Mouse (Mus musculus) heart, embryonic 15.5 days (tissue): ENCODE data around the gene Mindy1. TPM values are rescaled to one million over a fixed set of nuclear protein-coding genes. Genes with fewer than 3 reads are reported as not detected.

ENCODE experiments used
- ATAC-seq: fragments of 200-750 bp; cut with Nextera tagmentation; replicated peaks from 2 replicates; pipeline ENCODE4 v1.8.0; 2017; ENCODE audit warnings: low read depth, moderate TSS enrichment; ENCODE audit not compliant: insufficient number of reproducible peaks, insufficient read depth, low FRiP score
- H3K27ac ChIP-seq: fragments of 300-500 bp; sonication (generic); 2 replicates; pipeline ENCODE4 v1.5.1; 2015; ENCODE audit warnings: mild to moderate bottlenecking, inconsistent platforms
- H3K27me3 ChIP-seq: fragments of 300-500 bp; sonication (generic); 2 replicates; pipeline ENCODE4 v1.6.1; 2015; ENCODE audit warnings: inconsistent platforms
- H3K36me3 ChIP-seq: fragments of 300-500 bp; sonication (generic); 2 replicates; pipeline ENCODE4 v1.6.1; 2015; ENCODE audit warnings: mild to moderate bottlenecking, inconsistent platforms
- H3K4me1 ChIP-seq: fragments of 300-500 bp; sonication (generic); replicated peaks from 2 replicates; pipeline ENCODE4 v1.6.1; 2015; ENCODE audit warnings: inconsistent platforms
- H3K4me2 ChIP-seq: fragments of 300-500 bp; sonication (generic); 2 replicates; pipeline ENCODE4 v1.6.1; 2015; ENCODE audit warnings: inconsistent platforms, mild to moderate bottlenecking, moderate library complexity
- H3K4me3 ChIP-seq: fragments of 300-500 bp; sonication (generic); 2 replicates; pipeline ENCODE4 v1.5.1; 2015; ENCODE audit warnings: mild to moderate bottlenecking, inconsistent platforms
- H3K9ac ChIP-seq: fragments of 300-500 bp; sonication (generic); 2 replicates; pipeline ENCODE4 v1.6.1; 2015; ENCODE audit warnings: mild to moderate bottlenecking, inconsistent platforms
- H3K9me3 ChIP-seq: fragments of 300-500 bp; sonication (generic); replicated peaks from 2 replicates; pipeline ENCODE4 v1.6.1; 2016; ENCODE audit warnings: inconsistent platforms
- WGBS: fragments of 180-500 bp; shearing (Covaris S2); methylation state at CpG from one replicate; pipeline ENCODE4 v1.1.7; 2015; ENCODE audit warnings: mixed read lengths; 5-methylcytosine and 5-hydroxymethylcytosine counted together
- polyA plus RNA-seq: library from polyadenylated mRNA; unstranded; fragments of >200 nt; fragmentation: Nextera tagmentation; extraction: Ambion mirVana; gene quantifications from 2 replicates; pipeline ENCODE4 v1.2.1, GENCODE M21; 2015

Gene Mindy1
- polyA plus RNA-seq, 1 experiment from 2014 or later = 24.7 TPM

DNA sequence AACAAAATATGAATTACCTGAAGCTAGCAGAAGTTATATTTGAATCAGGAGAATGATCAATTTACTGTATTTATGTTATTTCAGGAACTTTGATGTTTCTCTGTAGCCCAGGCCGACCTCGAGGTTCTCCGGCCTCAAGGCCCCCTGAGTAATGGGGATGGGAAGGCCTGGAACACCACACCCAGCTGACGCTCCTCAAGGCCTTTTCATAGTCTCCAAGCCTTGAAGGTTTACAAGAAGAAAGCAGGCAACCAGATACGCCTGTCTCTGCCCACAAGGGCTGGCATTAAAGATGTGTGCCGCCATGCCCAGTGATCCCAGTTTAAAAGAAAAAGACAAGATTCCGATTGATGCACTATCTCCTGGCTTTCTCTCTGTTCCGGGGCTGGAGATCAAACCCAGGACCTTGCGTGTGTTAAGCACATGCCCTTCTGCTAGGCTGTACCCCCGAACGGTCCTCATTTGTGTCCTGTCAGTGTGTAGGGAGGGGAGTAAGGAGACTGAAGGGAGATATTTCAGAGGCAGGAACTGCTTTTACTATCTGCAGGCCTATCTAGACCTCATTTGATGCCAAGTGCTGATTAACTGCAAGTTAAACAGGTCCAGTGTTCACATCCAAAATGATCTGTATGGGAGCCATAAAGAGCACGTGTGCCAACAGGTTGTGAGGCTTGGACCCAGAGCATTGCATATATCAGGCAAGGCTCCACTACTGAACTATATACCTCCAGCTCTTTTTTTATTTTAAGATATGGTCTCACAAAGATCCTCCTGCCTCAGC lies 3.5 kb downstream of the Mindy1 start:
- H3K36me3 ChIP-seq = peaks cover 6% of the 10 kb centered on the region; the same call in 1 of the 2 replicates
- H3K27ac ChIP-seq = no peak overlapping the region
- H3K9ac ChIP-seq = no peak overlapping the region
- peak overlapping the region; percentile 87 for H3K4me2 ChIP-seq
- ATAC-seq = no peak
- H3K27me3 ChIP-seq = no peaks in the 10 kb centered on the region
- H3K4me1 ChIP-seq = peaks cover 20% of the 10 kb centered on the region
- no peaks in the 10 kb centered on the region for H3K9me3 ChIP-seq
- peak overlapping the region; percentile 86; the same call in 1 of the 2 replicates for H3K4me3 ChIP-seq
- WGBS = 87% methylated on average over 12 of the region's 12 CpGs

DNA sequence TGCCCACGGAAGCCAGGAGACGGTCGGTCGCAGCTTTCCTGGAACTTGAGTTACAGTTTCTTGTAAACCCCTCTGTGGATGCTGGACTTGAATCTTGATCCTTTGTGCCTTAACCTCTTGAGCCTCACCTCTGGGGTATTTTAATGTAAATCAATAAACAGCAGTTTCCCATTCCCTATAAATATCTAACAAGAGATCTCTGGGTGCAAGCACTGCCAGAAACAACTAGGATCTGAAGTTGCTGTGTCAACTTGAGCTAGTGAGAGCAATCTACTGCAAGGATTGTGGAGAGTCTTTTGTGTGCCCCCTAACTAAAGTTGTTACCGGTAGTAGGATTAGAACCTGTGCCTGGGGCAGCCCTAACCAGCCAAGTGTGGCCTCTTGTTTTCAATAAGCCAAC lies 4.2 kb downstream of the Mindy1 start:
- ATAC-seq = no peak
- Histone ChIP-seq H3K9ac (no peak overlapping the region), H3K4me2 (no peak overlapping the region), H3K4me3 (no peak overlapping the region), H3K4me1 (peaks cover 19% of the 10 kb centered on the region), H3K36me3 (peaks cover 6% of the 10 kb centered on the region; the same call in 1 of the 2 replicates), H3K27ac (no peak overlapping the region), H3K27me3 (no peaks in the 10 kb centered on the region), H3K9me3 (no peaks in the 10 kb centered on the region)
- WGBS = 91% methylated on average over 5 of the region's 5 CpGs

DNA sequence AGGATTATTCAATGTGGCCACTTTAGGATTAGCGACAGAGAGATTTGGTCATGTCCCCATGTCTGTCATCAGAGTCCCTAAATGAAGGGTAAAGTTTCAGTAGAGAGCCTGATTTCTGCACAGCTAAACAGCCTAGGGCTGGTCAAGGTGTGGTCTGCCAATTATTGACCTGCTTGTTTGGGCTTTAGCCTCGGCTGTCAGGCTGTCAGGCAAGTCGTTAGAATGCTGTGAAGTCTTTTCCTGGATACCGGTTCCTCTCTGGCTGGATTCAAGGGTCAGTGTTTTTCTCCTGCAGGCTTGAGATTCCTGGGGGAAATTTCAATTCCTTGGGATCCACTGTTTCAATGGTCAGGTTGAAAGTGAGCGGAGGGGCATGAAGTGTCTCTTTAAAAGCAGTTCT lies 4.9 kb downstream of the Mindy1 start:
- no peak overlapping the region for H3K4me2 ChIP-seq
- H3K36me3 ChIP-seq = peaks cover 6% of the 10 kb centered on the region; the same call in 1 of the 2 replicates
- peaks cover 16% of the 10 kb centered on the region for H3K4me1 ChIP-seq
- no peaks in the 10 kb centered on the region for H3K9me3 ChIP-seq
- no peak overlapping the region for H3K9ac ChIP-seq
- no peak overlapping the region for H3K27ac ChIP-seq
- no peak overlapping the region for H3K4me3 ChIP-seq
- ATAC-seq = no peak
- no peaks in the 10 kb centered on the region for H3K27me3 ChIP-seq
- 66% methylated on average over 5 of the region's 5 CpGs for WGBS

DNA sequence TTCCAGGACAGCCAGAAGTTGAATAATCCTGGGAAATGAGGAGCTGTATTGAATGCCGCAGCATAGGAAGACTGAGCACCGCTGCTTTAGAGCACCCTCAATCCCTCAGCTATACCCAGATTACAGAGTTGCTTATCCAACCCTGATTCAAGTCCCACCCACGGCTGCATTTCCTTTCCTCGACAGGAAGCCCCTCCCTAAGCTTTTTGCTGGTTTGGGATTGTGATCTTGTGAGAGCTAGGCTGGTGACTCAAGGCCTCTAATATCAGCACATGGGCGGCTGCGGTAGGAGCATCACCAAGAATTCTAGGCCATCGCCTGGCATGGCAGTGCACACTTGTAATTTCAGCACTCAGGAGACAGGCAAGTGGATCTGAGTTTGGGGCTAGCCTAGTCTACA lies 5.4 kb downstream of the Mindy1 start:
- peaks cover 16% of the 10 kb centered on the region for H3K4me1 ChIP-seq
- ATAC-seq = no peak
- H3K36me3 ChIP-seq = peaks cover 6% of the 10 kb centered on the region; the same call in 1 of the 2 replicates
- no peak overlapping the region for H3K4me3 ChIP-seq
- H3K27ac ChIP-seq = no peak overlapping the region
- H3K9me3 ChIP-seq = no peaks in the 10 kb centered on the region
- H3K4me2 ChIP-seq = no peak overlapping the region
- no peak overlapping the region for H3K9ac ChIP-seq
- no peaks in the 10 kb centered on the region for H3K27me3 ChIP-seq
- 75% methylated on average over 7 of the region's 7 CpGs for WGBS

DNA sequence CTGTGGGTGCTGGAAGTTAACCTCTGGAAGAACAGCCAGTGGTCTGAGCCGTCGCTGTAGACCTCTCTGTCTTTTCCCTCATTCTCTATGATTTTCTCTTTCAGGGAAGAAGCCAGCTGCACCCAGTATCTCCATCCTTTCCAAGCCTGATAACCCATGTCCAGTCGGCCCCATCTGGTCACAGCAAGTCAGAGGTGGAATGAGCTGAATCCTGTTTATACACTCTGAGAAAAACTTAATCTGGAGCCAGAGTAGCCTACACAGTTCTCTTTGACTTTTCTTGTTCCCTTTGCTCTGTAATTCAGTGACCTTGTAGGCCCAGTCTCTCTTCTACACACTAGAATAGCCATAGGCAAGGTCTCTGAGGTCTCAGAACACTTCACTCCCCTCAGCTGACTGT lies 6.4 kb downstream of the Mindy1 start:
- H3K27ac ChIP-seq = no peak overlapping the region
- peaks cover 9% of the 10 kb centered on the region; the same call in 1 of the 2 replicates for H3K36me3 ChIP-seq
- ATAC-seq = no peak
- H3K27me3 ChIP-seq = no peaks in the 10 kb centered on the region
- H3K4me3 ChIP-seq = no peak overlapping the region
- no peak overlapping the region for H3K4me2 ChIP-seq
- peaks cover 16% of the 10 kb centered on the region for H3K4me1 ChIP-seq
- H3K9me3 ChIP-seq = no peaks in the 10 kb centered on the region
- 77% methylated on average over 3 of the region's 3 CpGs for WGBS
- no peak overlapping the region for H3K9ac ChIP-seq

DNA sequence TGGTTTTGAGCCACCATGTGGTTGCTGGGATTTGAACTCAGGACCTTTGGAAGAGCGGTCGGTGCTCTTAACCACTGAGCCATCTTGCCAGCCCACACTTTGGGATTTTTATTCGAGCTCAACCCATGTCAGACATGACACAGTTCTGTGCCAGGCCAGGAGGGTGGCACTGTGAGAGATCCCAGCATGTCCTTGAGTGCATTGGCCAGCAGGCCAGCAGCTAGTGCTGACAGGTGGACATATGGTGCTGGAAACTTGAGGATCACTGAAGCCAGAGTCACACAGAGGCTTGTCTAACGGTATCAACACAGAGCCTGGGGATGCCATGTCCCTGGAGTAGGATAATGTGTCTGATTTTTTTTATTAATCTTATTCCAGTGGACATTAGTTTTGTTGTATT lies 8.3 kb downstream of the Mindy1 start:
- no peak overlapping the region for H3K27ac ChIP-seq
- H3K9me3 ChIP-seq = no peaks in the 10 kb centered on the region
- no peak overlapping the region for H3K4me2 ChIP-seq
- no peak overlapping the region for H3K4me3 ChIP-seq
- ATAC-seq = no peak
- no peaks in the 10 kb centered on the region for H3K27me3 ChIP-seq
- 81% methylated on average over 4 of the region's 4 CpGs for WGBS
- H3K4me1 ChIP-seq = peaks cover 6% of the 10 kb centered on the region; the same call in 1 of the 2 replicates
- H3K36me3 ChIP-seq = peaks cover 24% of the 10 kb centered on the region; the same call in 1 of the 2 replicates
- H3K9ac ChIP-seq = no peak overlapping the region

DNA sequence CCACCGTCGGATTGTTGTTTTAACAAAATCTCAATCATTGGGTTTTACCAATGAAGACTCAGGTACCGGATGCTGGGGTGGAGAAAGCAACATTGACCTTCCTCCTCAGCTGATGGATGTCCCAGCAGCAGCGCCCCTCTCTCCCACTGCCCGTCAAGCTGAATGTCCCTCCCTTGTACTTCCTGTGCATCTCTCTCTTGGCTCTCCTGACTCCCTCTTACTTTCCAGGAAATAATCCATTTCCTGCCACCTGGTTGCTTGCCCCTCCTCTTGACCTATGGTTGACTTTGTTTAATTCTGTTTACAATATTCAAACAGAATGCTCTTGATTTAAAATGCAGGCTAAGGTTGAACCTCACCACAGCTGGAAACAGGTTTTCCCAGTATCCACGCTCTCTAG lies 9.0 kb downstream of the Mindy1 start:
- WGBS = 77% methylated on average over 6 of the region's 6 CpGs
- Histone ChIP-seq H3K36me3 (peaks cover 32% of the 10 kb centered on the region; the same call in 1 of the 2 replicates), H3K9me3 (no peaks in the 10 kb centered on the region), H3K27me3 (no peaks in the 10 kb centered on the region), H3K4me3 (no peak overlapping the region), H3K27ac (no peak overlapping the region), H3K4me1 (no peaks in the 10 kb centered on the region), H3K9ac (no peak overlapping the region), H3K4me2 (no peak overlapping the region)
- ATAC-seq = no peak

DNA sequence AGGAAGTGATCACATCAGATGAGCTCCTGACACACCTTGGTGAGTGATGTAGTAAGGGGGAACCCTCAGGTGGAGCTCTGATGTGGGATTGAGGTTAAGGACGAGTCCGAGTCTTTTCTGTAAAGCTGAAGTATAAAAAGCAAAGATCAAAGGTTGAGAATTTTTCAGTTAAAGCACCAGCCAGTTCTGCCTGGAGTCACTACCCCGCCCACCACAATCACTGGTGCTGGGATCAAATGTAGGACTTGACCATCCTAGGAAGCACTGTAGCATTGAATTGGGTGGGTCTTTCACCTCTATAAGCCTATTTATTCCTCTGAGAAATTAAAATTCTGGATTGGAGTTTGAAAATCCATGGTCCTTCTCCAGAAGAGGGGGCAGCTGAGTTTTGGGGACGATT lies 9.9 kb downstream of the Mindy1 start:
- no peaks in the 10 kb centered on the region for H3K9me3 ChIP-seq
- no peak overlapping the region for H3K9ac ChIP-seq
- 76% methylated on average over 4 of the region's 4 CpGs for WGBS
- no peak overlapping the region for H3K27ac ChIP-seq
- peaks cover 35% of the 10 kb centered on the region; the same call in 1 of the 2 replicates for H3K36me3 ChIP-seq
- H3K4me1 ChIP-seq = peaks cover 3% of the 10 kb centered on the region; the same call in 1 of the 2 replicates
- no peaks in the 10 kb centered on the region for H3K27me3 ChIP-seq
- H3K4me3 ChIP-seq = no peak overlapping the region
- no peak for ATAC-seq
- H3K4me2 ChIP-seq = no peak overlapping the region

DNA sequence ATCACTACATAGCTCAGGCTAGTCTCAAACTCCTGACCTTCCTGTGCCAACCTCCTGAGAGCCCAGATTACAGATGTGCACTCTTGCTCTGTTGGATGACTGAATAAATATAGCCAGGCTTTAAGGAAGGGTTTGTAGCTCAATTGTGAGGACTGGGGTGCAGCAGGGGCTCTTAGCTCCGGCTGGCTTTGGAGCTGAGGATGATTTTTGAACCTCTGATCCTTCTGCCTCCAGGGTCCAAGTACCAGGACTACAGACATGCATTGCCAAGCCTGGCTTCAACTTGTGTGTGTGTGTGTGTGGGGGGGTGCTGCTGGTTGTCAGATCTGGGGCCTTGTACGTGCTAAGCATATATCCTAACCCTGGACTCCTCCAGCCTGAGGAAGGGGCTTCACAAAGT lies 11.8 kb downstream of the Mindy1 start:
- H3K4me2 ChIP-seq = no peak overlapping the region
- no peak for ATAC-seq
- H3K4me3 ChIP-seq = no peak overlapping the region
- no peak overlapping the region for H3K27ac ChIP-seq
- no peaks in the 10 kb centered on the region for H3K27me3 ChIP-seq
- no peak overlapping the region for H3K9ac ChIP-seq
- WGBS = 91% methylated on average over 2 of the region's 2 CpGs
- H3K4me1 ChIP-seq = peaks cover 7% of the 10 kb centered on the region; the same call in 1 of the 2 replicates
- H3K36me3 ChIP-seq = peaks cover 33% of the 10 kb centered on the region; the same call in 1 of the 2 replicates
- no peaks in the 10 kb centered on the region for H3K9me3 ChIP-seq

DNA sequence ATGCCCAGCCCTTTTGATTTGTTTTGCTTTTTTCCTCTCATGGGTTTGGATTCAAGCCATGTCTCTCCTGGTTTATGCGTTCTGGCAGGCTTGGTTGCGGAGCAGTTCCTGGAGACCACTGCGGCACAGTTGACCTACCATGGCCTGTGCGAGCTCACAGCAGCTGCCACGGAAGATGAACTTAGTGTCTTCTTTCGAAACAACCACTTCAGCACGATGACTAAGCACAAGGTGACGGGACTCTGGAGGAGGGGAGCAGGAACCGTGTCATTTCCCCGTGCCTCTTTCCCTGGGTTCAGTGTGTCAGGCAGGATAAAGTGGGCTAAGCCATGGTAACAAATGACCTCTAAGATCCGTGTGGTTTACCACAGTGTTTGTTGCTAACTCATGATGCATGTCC lies 12.4 kb downstream of the Mindy1 start:
- 65% methylated on average over 11 of the region's 11 CpGs for WGBS
- Histone ChIP-seq H3K36me3 (peaks cover 30% of the 10 kb centered on the region; the same call in 1 of the 2 replicates), H3K27me3 (no peaks in the 10 kb centered on the region), H3K4me1 (peaks cover 7% of the 10 kb centered on the region; the same call in 1 of the 2 replicates), H3K4me2 (no peak overlapping the region), H3K9me3 (no peaks in the 10 kb centered on the region), H3K27ac (no peak overlapping the region), H3K4me3 (no peak overlapping the region), H3K9ac (no peak overlapping the region)
- ATAC-seq = no peak

DNA sequence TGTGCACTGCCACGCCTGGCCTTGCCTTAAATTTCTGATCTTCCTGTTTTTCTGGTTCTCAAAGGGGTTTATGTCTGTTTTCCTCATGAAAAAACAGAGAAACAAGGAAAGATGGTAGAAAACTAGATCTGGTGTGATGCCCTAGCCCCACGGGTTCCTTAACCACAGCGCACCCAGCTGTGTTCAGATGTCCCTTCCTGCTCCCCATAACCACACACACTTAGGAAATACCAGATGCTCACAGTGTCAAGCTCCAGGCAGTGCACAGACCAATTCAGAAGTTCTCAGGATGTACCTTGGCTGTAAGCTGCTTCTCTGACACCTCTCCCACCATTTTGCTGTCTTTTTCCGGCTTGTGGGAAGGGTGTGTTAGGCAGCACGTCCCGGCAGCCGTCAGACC lies 13.2 kb downstream of the Mindy1 start:
- 80% methylated on average over 7 of the region's 7 CpGs for WGBS
- Histone ChIP-seq H3K27me3 (no peaks in the 10 kb centered on the region), H3K9ac (no peak overlapping the region), H3K36me3 (peaks cover 30% of the 10 kb centered on the region; the same call in 1 of the 2 replicates), H3K4me3 (no peak overlapping the region), H3K9me3 (no peaks in the 10 kb centered on the region), H3K4me2 (no peak overlapping the region), H3K27ac (no peak overlapping the region), H3K4me1 (peaks cover 7% of the 10 kb centered on the region; the same call in 1 of the 2 replicates)
- no peak for ATAC-seq

DNA sequence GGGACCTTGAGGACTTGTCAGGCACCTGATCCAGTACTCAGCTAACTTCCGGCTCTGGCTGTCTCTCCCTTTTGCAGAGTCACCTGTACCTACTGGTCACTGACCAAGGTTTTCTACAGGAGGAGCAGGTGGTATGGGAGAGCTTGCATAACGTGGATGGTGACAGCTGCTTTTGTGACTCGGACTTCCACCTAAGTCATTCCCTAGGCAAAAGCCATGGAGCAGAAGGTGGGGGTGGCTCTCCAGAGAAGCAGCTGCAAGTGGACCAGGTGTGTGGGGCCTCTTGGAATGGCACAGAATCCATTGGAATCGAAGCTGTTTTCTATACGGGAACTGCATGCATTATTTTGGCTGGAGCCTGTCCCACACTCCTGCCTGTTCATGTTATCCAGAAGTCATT lies 13.6 kb downstream of the Mindy1 start:
- ATAC-seq = no peak
- Histone ChIP-seq H3K4me3 (no peak overlapping the region), H3K27ac (no peak overlapping the region), H3K27me3 (no peaks in the 10 kb centered on the region), H3K9me3 (no peaks in the 10 kb centered on the region), H3K4me2 (no peak overlapping the region), H3K36me3 (peaks cover 30% of the 10 kb centered on the region; the same call in 1 of the 2 replicates), H3K9ac (no peak overlapping the region), H3K4me1 (peaks cover 7% of the 10 kb centered on the region; the same call in 1 of the 2 replicates)
- 78% methylated on average over 5 of the region's 5 CpGs for WGBS
